Mouse (Mus musculus) E14TG2a.4 (cell line): ENCODE results near the gene Tmem135.

Source experiments
- H3K27me3 ChIP-seq: 2 replicates; pipeline ENCODE4 v1.6.1; 2014; ENCODE audit warnings: low read length, control low read depth; ENCODE audit not compliant: insufficient read depth
- H3K36me3 ChIP-seq: 2 replicates; pipeline ENCODE4 v1.6.1; 2014; ENCODE audit warnings: low read length, control low read depth; ENCODE audit not compliant: insufficient read depth
- H3K4me1 ChIP-seq: replicated peaks from 2 replicates; pipeline ENCODE4 v1.6.1; 2014; ENCODE audit warnings: low read depth, low read length, control low read depth
- H3K4me3 ChIP-seq: replicated peaks from 2 replicates; pipeline ENCODE4 v1.5.1; 2014; ENCODE audit warnings: mild to moderate bottlenecking, low read length
- H3K9me3 ChIP-seq: 2 replicates; pipeline ENCODE4 v1.6.1; 2014; ENCODE audit warnings: low read length, control low read depth
- CTCF ChIP-seq: conservative IDR thresholded peaks from 2 replicates; pipeline ENCODE4 v1.5.1; 2014; ENCODE audit warnings: low read length
- NANOG ChIP-seq: IDR thresholded peaks from 2 replicates; pipeline ENCODE4 v1.6.1; 2014; ENCODE audit warnings: borderline replicate concordance, low read length, mixed read lengths
- POU5F1 ChIP-seq: IDR thresholded peaks from 2 replicates; pipeline ENCODE4 v1.6.1; 2014; ENCODE audit warnings: low read length, borderline replicate concordance

Gene Tmem135

GRCm38 (mm10) chr7:89178601-89179000 lies 225.4 kb downstream of the Tmem135 start:
- no peak overlapping the region for H3K4me3 ChIP-seq
- H3K27me3 ChIP-seq = no peaks in the 10 kb centered on the region
- TF ChIP-seq CTCF = no peak
- no peak for TF ChIP-seq POU5F1
- TF ChIP-seq NANOG = no peak
- no peaks in the 10 kb centered on the region for H3K36me3 ChIP-seq
- H3K9me3 ChIP-seq = no peaks in the 10 kb centered on the region
- H3K4me1 ChIP-seq = peaks cover 12% of the 10 kb centered on the region

GRCm38 (mm10) chr7:89177926-89178325 lies 226.1 kb downstream of the Tmem135 start:
- Histone ChIP-seq H3K9me3 (no peaks in the 10 kb centered on the region), H3K36me3 (no peaks in the 10 kb centered on the region), H3K4me3 (no peak overlapping the region), H3K4me1 (peaks cover 12% of the 10 kb centered on the region), H3K27me3 (no peaks in the 10 kb centered on the region)
- TF ChIP-seq POU5F1 = no peak
- TF ChIP-seq CTCF = no peak
- no peak for TF ChIP-seq NANOG

GRCm38 (mm10) chr7:89174430-89174829 lies 229.6 kb downstream of the Tmem135 start:
- H3K36me3 ChIP-seq = no peaks in the 10 kb centered on the region
- H3K4me1 ChIP-seq = no peaks in the 10 kb centered on the region
- H3K4me3 ChIP-seq = no peak overlapping the region
- TF ChIP-seq POU5F1 (no peak), CTCF (no peak)
- H3K9me3 ChIP-seq = no peaks in the 10 kb centered on the region
- H3K27me3 ChIP-seq = no peaks in the 10 kb centered on the region

GRCm38 (mm10) chr7:89173018-89173417 lies 231.0 kb downstream of the Tmem135 start:
- Histone ChIP-seq H3K9me3 (no peaks in the 10 kb centered on the region), H3K36me3 (no peaks in the 10 kb centered on the region), H3K4me1 (no peaks in the 10 kb centered on the region), H3K27me3 (no peaks in the 10 kb centered on the region), H3K4me3 (no peak overlapping the region)
- TF ChIP-seq CTCF = no peak
- no peak for TF ChIP-seq POU5F1
- TF ChIP-seq NANOG = no peak

- H3K36me3 ChIP-seq = no peaks in the 10 kb centered on the region
- H3K27me3 ChIP-seq = no peaks in the 10 kb centered on the region
- TF ChIP-seq NANOG = no peak
- no peak for TF ChIP-seq POU5F1
- no peak for TF ChIP-seq CTCF
- H3K9me3 ChIP-seq = no peaks in the 10 kb centered on the region
- no peak overlapping the region for H3K4me3 ChIP-seq
- H3K4me1 ChIP-seq = no peaks in the 10 kb centered on the region
These were observed 232.1 kb downstream of the Tmem135 start for GRCm38 (mm10) chr7:89171790-89172467.

- no peak for TF ChIP-seq POU5F1
- TF ChIP-seq CTCF = peak; percentile 83
- no peak for TF ChIP-seq NANOG
- H3K4me3 ChIP-seq = no peak overlapping the region
- no peaks in the 10 kb centered on the region for H3K36me3 ChIP-seq
- H3K9me3 ChIP-seq = no peaks in the 10 kb centered on the region
- no peaks in the 10 kb centered on the region for H3K4me1 ChIP-seq
- no peaks in the 10 kb centered on the region for H3K27me3 ChIP-seq
These were observed 235.4 kb downstream of the Tmem135 start for GRCm38 (mm10) chr7:89168606-89169005.

- TF ChIP-seq NANOG = no peak
- no peak for TF ChIP-seq CTCF
- TF ChIP-seq POU5F1 = no peak
- no peaks in the 10 kb centered on the region for H3K9me3 ChIP-seq
- H3K4me3 ChIP-seq = no peak overlapping the region
- H3K36me3 ChIP-seq = no peaks in the 10 kb centered on the region
- H3K27me3 ChIP-seq = no peaks in the 10 kb centered on the region
- no peaks in the 10 kb centered on the region for H3K4me1 ChIP-seq
These were observed 238.5 kb downstream of the Tmem135 start for GRCm38 (mm10) chr7:89165528-89165927.

GRCm38 (mm10) chr7:89161610-89162378 lies 242.2 kb downstream of the Tmem135 start:
- H3K4me1 ChIP-seq = no peaks in the 10 kb centered on the region
- H3K9me3 ChIP-seq = no peaks in the 10 kb centered on the region
- peaks cover 17% of the 10 kb centered on the region for H3K36me3 ChIP-seq
- TF ChIP-seq NANOG (no peak), POU5F1 (no peak), CTCF (no peak)
- H3K4me3 ChIP-seq = no peak overlapping the region
- H3K27me3 ChIP-seq = no peaks in the 10 kb centered on the region
